Mouse (Mus musculus): ENCODE measurements around the gene Hdc.

GRCm38 (mm10) chr2:126555533-126555932, 63.6 kb downstream of the Hdc start:
- no peak for TF ChIP-seq CTCF (IDR thresholded peaks at IDR 0.05; ENCODE audit: control insufficient read depth, insufficient read depth, insufficient replicate concordance, low read depth, low read length)
- TF ChIP-seq POLR2A (IDR thresholded peaks at IDR 0.05; ENCODE audit: control insufficient read depth, low read depth, low read length) = no peak

Data from testis, adult 2 months (tissue).